Mouse (Mus musculus): ENCODE measurements at regions not wholly inside any gene's neighbourhood (a gene's known extent, or its start where the extent isn't known, plus 50 kb on each side); places are given as distances from the start of the nearest gene placed in this dataset.

- H3K9ac ChIP-seq (ENCODE audit: low read depth, low read length), result no peak overlapping the region
- no peak for ATAC-seq (ENCODE audit: low FRiP score, low TSS enrichment)
- no peaks in the 10 kb centered on the region for H3K27me3 ChIP-seq (ENCODE audit: control insufficient read depth, insufficient read depth, low read length)
- no peak overlapping the region for H3K27ac ChIP-seq (ENCODE audit: low read depth, low read length)
- H3K4me1 ChIP-seq (ENCODE audit: control insufficient read depth, insufficient read depth, low read length), result 0 out of 2 replicates have a peak, but pooled peaks cover 3% of the 10 kb centered on the region
- H3K4me3 ChIP-seq (ENCODE audit: low read length), result no peak overlapping the region
- WGBS, result 25% methylated on average over 1 of the region's 1 CpGs
- no peaks in the 10 kb centered on the region for H3K9me3 ChIP-seq (ENCODE audit: control insufficient read depth, low read length)
- H3K36me3 ChIP-seq (ENCODE audit: control insufficient read depth, insufficient read depth, low read length), result no peaks in the 10 kb centered on the region
- no peak overlapping the region for H3K4me2 ChIP-seq (replicated peaks; ENCODE audit: low read depth, low read length)
These were observed 271.3 kb downstream of the Wdr11 start for GRCm38 (mm10) chr7:129862966-129863365.

- Histone ChIP-seq H3K4me3 (ENCODE audit: low read length) (no peak overlapping the region), H3K27ac (ENCODE audit: low read depth, low read length) (no peak overlapping the region), H3K27me3 (ENCODE audit: control insufficient read depth, insufficient read depth, low read length) (no peaks in the 10 kb centered on the region), H3K36me3 (ENCODE audit: control insufficient read depth, insufficient read depth, low read length) (no peaks in the 10 kb centered on the region), H3K4me1 (ENCODE audit: control insufficient read depth, insufficient read depth, low read length) (no peaks in the 10 kb centered on the region), H3K9me3 (ENCODE audit: control insufficient read depth, low read length) (no peaks in the 10 kb centered on the region), H3K9ac (ENCODE audit: low read depth, low read length) (no peak overlapping the region), H3K4me2 (replicated peaks; ENCODE audit: low read depth, low read length) (no peak overlapping the region)
- WGBS, result 75% methylated on average over 3 of the region's 3 CpGs
- no peak for ATAC-seq (ENCODE audit: low FRiP score, low TSS enrichment)
These were observed 273.9 kb downstream of the Wdr11 start for GRCm38 (mm10) chr7:129865536-129865935.

- Histone ChIP-seq H3K4me1 (ENCODE audit: control insufficient read depth, insufficient read depth, low read length) (no peaks in the 10 kb centered on the region), H3K36me3 (ENCODE audit: control insufficient read depth, insufficient read depth, low read length) (no peaks in the 10 kb centered on the region), H3K9me3 (ENCODE audit: control insufficient read depth, low read length) (no peaks in the 10 kb centered on the region), H3K4me3 (ENCODE audit: low read length) (no peak overlapping the region), H3K27ac (ENCODE audit: low read depth, low read length) (no peak overlapping the region), H3K27me3 (ENCODE audit: control insufficient read depth, insufficient read depth, low read length) (no peaks in the 10 kb centered on the region), H3K4me2 (replicated peaks; ENCODE audit: low read depth, low read length) (no peak overlapping the region), H3K9ac (ENCODE audit: low read depth, low read length) (no peak overlapping the region)
- WGBS, result 80% methylated on average over 11 of the region's 11 CpGs
- ATAC-seq (ENCODE audit: low FRiP score, low TSS enrichment), result no peak
These were observed 280.6 kb downstream of the Wdr11 start for GRCm38 (mm10) chr7:129872208-129872790.

- H3K4me2 ChIP-seq (replicated peaks; ENCODE audit: low read depth, low read length), result no peak overlapping the region
- H3K4me3 ChIP-seq (ENCODE audit: low read length), result no peak overlapping the region
- no peak for ATAC-seq (ENCODE audit: low FRiP score, low TSS enrichment)
- no peak overlapping the region for H3K27ac ChIP-seq (ENCODE audit: low read depth, low read length)
- 77% methylated on average over 7 of the region's 7 CpGs for WGBS
- no peaks in the 10 kb centered on the region for H3K27me3 ChIP-seq (ENCODE audit: control insufficient read depth, insufficient read depth, low read length)
- no peaks in the 10 kb centered on the region for H3K36me3 ChIP-seq (ENCODE audit: control insufficient read depth, insufficient read depth, low read length)
- no peak overlapping the region for H3K9ac ChIP-seq (ENCODE audit: low read depth, low read length)
- H3K4me1 ChIP-seq (ENCODE audit: control insufficient read depth, insufficient read depth, low read length), result no peaks in the 10 kb centered on the region
- no peaks in the 10 kb centered on the region for H3K9me3 ChIP-seq (ENCODE audit: control insufficient read depth, low read length)
These were observed 284.7 kb downstream of the Wdr11 start for GRCm38 (mm10) chr7:129876202-129876851.

- no peak overlapping the region for H3K9ac ChIP-seq (ENCODE audit: low read depth, low read length)
- H3K4me2 ChIP-seq (replicated peaks; ENCODE audit: low read depth, low read length), result no peak overlapping the region
- no peaks in the 10 kb centered on the region for H3K9me3 ChIP-seq (ENCODE audit: control insufficient read depth, low read length)
- no peak overlapping the region for H3K4me3 ChIP-seq (ENCODE audit: low read length)
- no peaks in the 10 kb centered on the region for H3K4me1 ChIP-seq (ENCODE audit: control insufficient read depth, insufficient read depth, low read length)
- H3K27ac ChIP-seq (ENCODE audit: low read depth, low read length), result no peak overlapping the region
- H3K36me3 ChIP-seq (ENCODE audit: control insufficient read depth, insufficient read depth, low read length), result no peaks in the 10 kb centered on the region
- no peak for ATAC-seq (ENCODE audit: low FRiP score, low TSS enrichment)
- H3K27me3 ChIP-seq (ENCODE audit: control insufficient read depth, insufficient read depth, low read length), result no peaks in the 10 kb centered on the region
These were observed 285.2 kb downstream of the Wdr11 start for GRCm38 (mm10) chr7:129876852-129877223.

- Histone ChIP-seq H3K9me3 (ENCODE audit: control insufficient read depth, low read length) (peaks cover 2% of the 10 kb centered on the region; the same call in 1 of the 2 replicates), H3K27ac (ENCODE audit: low read depth, low read length) (no peak overlapping the region), H3K27me3 (ENCODE audit: control insufficient read depth, insufficient read depth, low read length) (no peaks in the 10 kb centered on the region), H3K9ac (ENCODE audit: low read depth, low read length) (no peak overlapping the region), H3K4me2 (replicated peaks; ENCODE audit: low read depth, low read length) (no peak overlapping the region), H3K36me3 (ENCODE audit: control insufficient read depth, insufficient read depth, low read length) (no peaks in the 10 kb centered on the region), H3K4me1 (ENCODE audit: control insufficient read depth, insufficient read depth, low read length) (no peaks in the 10 kb centered on the region), H3K4me3 (ENCODE audit: low read length) (no peak overlapping the region)
- 78% methylated on average over 7 of the region's 7 CpGs for WGBS
- no peak for ATAC-seq (ENCODE audit: low FRiP score, low TSS enrichment)
These were observed 304.6 kb downstream of the Wdr11 start for GRCm38 (mm10) chr7:129896291-129896690.

- no peaks in the 10 kb centered on the region for H3K36me3 ChIP-seq (ENCODE audit: control insufficient read depth, insufficient read depth, low read length)
- H3K4me2 ChIP-seq (replicated peaks; ENCODE audit: low read depth, low read length), result no peak overlapping the region
- H3K4me3 ChIP-seq (ENCODE audit: low read length), result no peak overlapping the region
- no peaks in the 10 kb centered on the region for H3K27me3 ChIP-seq (ENCODE audit: control insufficient read depth, insufficient read depth, low read length)
- WGBS, result 80% methylated on average over 3 of the region's 3 CpGs
- H3K9ac ChIP-seq (ENCODE audit: low read depth, low read length), result no peak overlapping the region
- no peaks in the 10 kb centered on the region for H3K4me1 ChIP-seq (ENCODE audit: control insufficient read depth, insufficient read depth, low read length)
- H3K9me3 ChIP-seq (ENCODE audit: control insufficient read depth, low read length), result no peaks in the 10 kb centered on the region
- no peak overlapping the region for H3K27ac ChIP-seq (ENCODE audit: low read depth, low read length)
- ATAC-seq (ENCODE audit: low FRiP score, low TSS enrichment), result no peak
These were observed 305.8 kb downstream of the Wdr11 start for GRCm38 (mm10) chr7:129897511-129897910.

GRCm38 (mm10) chr7:129902256-129902655 is 310.6 kb downstream of the Wdr11 start:
- WGBS, result 79% methylated on average over 4 of the region's 4 CpGs
- no peaks in the 10 kb centered on the region for H3K36me3 ChIP-seq (ENCODE audit: control insufficient read depth, insufficient read depth, low read length)
- H3K9ac ChIP-seq (ENCODE audit: low read depth, low read length), result no peak overlapping the region
- no peaks in the 10 kb centered on the region for H3K9me3 ChIP-seq (ENCODE audit: control insufficient read depth, low read length)
- no peaks in the 10 kb centered on the region for H3K27me3 ChIP-seq (ENCODE audit: control insufficient read depth, insufficient read depth, low read length)
- H3K4me2 ChIP-seq (replicated peaks; ENCODE audit: low read depth, low read length), result no peak overlapping the region
- no peak for ATAC-seq (ENCODE audit: low FRiP score, low TSS enrichment)
- no peak overlapping the region for H3K4me3 ChIP-seq (ENCODE audit: low read length)
- H3K27ac ChIP-seq (ENCODE audit: low read depth, low read length), result no peak overlapping the region
- no peaks in the 10 kb centered on the region for H3K4me1 ChIP-seq (ENCODE audit: control insufficient read depth, insufficient read depth, low read length)

- WGBS, result 55% methylated on average over 5 of the region's 5 CpGs
- Histone ChIP-seq H3K4me1 (ENCODE audit: control insufficient read depth, insufficient read depth, low read length) (no peaks in the 10 kb centered on the region), H3K4me3 (ENCODE audit: low read length) (no peak overlapping the region), H3K9me3 (ENCODE audit: control insufficient read depth, low read length) (no peaks in the 10 kb centered on the region), H3K27me3 (ENCODE audit: control insufficient read depth, insufficient read depth, low read length) (no peaks in the 10 kb centered on the region), H3K27ac (ENCODE audit: low read depth, low read length) (no peak overlapping the region), H3K4me2 (replicated peaks; ENCODE audit: low read depth, low read length) (no peak overlapping the region), H3K9ac (ENCODE audit: low read depth, low read length) (no peak overlapping the region), H3K36me3 (ENCODE audit: control insufficient read depth, insufficient read depth, low read length) (no peaks in the 10 kb centered on the region)
- no peak for ATAC-seq (ENCODE audit: low FRiP score, low TSS enrichment)
These were observed 311.5 kb downstream of the Wdr11 start for GRCm38 (mm10) chr7:129903126-129903525.
